Mouse (Mus musculus) CH12.LX (cell line): Measurements from ENCODE around the gene Comt.

ENCODE experiments used
- NRF1 ChIP-seq: IDR thresholded peaks from 2 replicates; pipeline ENCODE4 v1.6.1; 2014; ENCODE audit warnings: low read depth, mild to moderate bottlenecking, inconsistent platforms, low read length, improper control_type of control experiment, moderate library complexity
- ZC3H11A ChIP-seq: IDR thresholded peaks from 2 replicates; pipeline ENCODE4 v1.6.1; 2012; ENCODE audit warnings: low read depth, mild to moderate bottlenecking, inconsistent platforms, low read length, improper control_type of control experiment

DNA sequence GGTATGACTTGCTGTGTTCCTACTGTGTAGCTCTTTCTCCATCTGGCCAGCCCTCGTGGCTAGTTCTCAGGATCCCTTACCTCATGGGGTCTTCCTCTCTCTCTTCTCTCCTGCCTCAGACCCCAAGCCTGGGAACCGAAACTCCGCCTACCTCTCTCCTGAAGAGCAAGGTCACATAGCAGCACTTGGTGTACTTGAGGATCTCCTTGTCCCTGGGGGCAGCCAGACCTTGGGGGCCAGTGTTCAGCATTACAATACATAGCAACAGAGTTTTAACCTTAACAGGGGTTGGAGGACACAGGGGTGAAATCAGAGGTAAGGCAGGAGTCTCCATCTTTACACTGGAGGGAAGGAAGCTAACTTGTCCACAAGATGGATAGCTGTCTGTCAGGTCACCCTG lies 39.7 kb downstream of the Comt start:
- TF ChIP-seq NRF1: no peak
- TF ChIP-seq ZC3H11A: no peak
